Mouse (Mus musculus) central nervous system, embryonic 18 days (tissue): ENCODE data around the gene Ndufb10. TPM values are rescaled to one million over a fixed set of nuclear protein-coding genes. Genes with fewer than 3 reads are reported as not detected.

Source experiments
- polyA plus RNA-seq: library from polyadenylated mRNA; depleted of rRNA; stranded (reverse); fragments of >200 nt; gene quantifications from 2 replicates; pipeline ENCODE4 v1.2.3, GENCODE M21; 2012; rRNA removed

Gene Ndufb10
- polyA plus RNA-seq, result 265 and 272 TPM in 2 replicates

DNA sequence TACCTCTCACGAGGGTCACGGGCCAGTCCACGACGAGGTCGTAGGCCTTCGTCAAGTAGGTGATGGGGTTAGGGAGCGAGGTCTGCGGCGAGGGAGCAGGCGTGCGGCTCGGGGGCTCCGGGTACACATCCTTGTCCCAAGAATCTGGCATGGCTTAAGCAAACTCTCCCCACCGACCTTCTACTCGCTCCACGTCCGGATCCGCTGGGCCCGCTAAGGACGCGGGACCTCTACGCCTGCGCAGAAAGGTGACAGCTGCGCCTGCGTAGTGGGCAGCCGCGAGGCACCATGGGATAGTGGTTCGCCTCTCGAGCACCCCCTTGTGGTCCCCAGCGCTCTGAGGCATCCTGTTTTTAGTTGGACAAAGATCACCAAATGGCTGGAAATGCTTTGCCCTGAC lies at the start of gene Ndufb10:
TSS of gene Ndufb10 (minus strand) at position 295 of the 400 bp plus-strand sequence.

DNA sequence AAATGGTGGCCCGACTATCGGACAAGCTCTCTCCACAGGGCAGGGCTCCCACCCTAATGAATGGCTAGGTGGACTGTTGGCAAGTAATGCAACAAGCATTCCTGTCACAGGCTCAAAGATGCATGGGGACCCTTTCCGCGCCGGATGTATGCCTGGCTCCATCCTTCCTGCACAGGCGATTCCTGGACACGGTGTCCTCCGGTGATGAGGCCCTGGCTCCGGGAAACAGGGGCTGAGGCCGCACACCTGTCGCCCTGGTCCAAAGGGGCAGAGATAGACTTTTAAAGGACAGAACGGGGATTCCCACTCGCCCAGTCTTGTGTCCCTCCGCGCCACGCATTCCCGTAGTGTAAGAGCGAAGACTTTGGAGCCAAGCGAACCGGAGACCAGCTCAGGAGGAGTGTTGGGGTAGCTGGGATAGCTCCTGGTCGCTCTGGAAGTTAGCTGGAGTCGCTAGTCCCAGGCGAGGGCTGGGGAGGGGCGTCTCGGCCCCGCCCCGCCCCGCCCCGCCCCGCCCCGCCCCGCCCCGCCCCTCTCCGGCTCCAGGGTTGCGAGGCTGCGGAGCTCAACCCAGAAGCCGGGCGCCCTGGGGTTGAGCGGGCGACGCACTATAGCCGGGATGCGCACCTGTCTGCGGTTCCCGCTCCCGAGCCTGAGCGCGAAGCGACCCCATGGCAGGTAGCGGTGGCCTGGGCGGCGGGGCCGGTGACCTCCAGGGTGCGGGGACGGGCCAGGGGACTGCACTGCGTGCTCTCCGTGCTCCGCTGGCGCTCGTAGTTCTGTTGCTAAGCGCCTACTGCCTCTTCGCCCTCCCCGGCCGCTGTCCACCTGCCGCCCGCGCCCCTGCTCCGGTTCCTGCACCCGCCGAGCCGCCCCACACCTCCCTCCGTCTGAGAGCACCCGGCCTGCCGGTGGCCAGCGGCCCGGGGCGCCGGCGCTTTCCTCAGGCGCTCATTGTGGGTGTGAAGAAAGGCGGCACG lies 28.4 kb upstream of the Ndufb10 start, which contains the start of gene Hs3st6:
TSS of gene Hs3st6 (plus strand) at position 574 of the 980 bp plus-strand sequence.

DNA sequence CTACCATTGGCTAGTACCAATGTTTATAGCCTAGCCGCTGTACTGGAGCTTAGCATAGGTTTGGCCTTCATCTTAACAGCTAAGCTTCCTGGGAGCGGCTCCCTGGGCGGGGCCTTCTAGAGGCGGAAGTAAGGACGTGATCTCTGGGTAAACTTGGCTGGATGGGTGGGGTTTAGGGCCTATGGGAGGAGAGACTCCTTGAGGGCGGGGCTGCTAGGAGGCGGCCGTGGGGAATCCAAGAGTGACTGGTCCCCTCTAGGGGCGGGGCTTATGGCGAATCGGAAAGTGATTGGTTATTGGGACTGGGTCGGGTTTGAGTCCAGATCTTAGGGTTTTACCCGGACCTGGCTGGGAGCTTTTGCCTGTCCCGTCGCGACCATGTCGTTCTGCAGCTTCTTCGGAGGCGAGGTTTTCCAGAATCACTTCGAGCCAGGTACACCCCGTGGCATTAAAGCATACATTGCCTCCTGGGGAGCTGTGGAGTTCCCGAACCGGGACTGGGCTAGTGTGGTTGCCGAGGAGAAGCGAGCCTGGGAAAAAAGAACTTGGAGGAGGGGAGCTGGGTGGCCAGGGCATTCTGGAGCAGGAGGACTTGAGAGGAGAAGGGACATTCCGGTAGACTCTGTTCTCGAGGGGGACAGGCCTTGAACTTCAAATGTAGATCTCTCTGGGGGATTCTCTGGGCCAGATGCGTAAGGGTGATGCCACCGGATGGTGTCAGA lies 12.2 kb upstream of the Ndufb10 start, which contains the start of gene Msrb1:
TSS of gene Msrb1 (plus strand) at position 313 of the 722 bp plus-strand sequence.

DNA sequence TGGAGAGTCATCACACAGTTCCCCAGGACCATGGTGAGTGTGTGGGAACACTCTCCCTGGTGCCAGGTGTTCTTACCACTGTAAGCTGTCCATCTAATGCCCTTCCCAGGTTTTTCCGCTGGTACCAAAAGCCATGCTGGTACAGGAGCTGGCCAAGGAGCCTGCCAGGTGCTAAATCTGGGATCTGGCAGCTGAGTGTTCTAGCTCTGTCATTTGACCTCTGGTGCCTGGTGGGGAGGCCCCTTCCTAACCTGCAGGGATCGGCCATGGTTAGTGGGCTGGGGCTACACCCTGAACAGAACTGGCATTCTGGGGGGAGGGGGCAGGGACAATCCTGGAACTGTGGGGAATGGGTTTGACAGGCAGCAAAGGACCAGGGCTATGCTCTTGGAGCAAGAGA lies 3.3 kb upstream of the Ndufb10 start, which contains the start of gene Rpl3l:
TSS of gene Rpl3l (plus strand) at position 203 of the 400 bp plus-strand sequence.

DNA sequence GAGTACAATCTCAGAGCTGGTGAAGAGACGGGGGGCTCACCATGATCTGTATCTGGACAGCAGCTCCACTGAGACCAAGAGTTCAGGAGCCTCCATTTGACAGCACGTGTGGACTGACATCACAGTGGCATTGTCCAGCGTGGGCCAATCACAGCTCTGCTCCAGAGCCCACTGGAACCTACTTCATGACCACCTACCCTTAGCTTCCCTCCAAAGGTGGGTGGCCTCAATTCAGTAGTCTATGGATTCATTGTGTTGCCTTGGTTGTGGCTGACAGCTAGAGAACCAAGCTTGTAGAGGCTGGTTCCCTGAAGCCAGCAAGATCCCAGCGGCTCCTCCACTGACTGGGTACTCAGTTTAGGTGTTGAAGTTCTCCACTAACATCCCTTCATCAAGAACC lies 6.3 kb downstream of the Ndufb10 start, which contains the start of the genes Rnf151 and Rps2:
TSS of gene Rnf151 (minus strand) at position 121 of the 400 bp plus-strand sequence.
TSS of gene Rps2 (plus strand) at position 174 of the 400 bp plus-strand sequence.

DNA sequence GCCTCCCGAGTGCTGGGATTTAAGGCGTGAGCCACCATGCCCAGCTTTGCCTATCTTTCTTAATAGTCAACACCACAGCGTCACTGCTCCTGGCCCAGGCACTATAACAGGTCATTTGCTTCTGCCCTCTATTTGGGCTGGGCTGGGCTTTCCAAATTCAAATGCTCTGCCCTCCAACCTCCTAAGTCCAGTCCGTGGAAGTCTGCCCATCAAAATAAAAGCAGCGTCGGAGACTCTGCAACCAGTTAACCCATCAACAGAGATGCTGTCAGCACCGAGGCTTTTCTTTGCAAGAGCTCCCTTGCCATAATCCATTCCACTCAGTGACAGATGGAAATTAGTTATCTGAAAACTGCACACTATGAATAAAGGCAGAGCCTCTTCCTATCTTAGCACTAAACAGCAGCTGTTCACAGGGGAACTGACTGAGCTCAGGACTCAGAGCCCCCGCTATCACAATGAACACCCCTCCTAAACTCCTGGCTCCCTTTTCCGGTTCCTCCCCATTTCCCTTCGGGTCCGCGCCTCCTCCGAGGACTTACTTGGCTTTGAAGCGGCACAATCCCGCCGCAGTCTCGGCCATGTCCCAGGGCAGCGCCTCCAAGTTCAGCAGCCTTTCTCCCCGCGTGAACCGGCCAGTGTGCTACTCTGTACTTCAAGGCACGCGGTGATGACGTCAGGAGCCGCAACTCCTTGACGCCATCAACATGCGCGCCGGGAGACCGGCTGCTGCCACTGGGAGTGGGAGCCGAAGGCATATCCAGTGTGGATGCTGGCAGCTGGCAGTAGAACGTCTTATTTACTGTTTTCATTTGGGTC lies 17.1 kb downstream of the Ndufb10 start, which contains the start of gene Tbl3:
TSS of gene Tbl3 (minus strand) at position 679 of the 819 bp plus-strand sequence.

DNA sequence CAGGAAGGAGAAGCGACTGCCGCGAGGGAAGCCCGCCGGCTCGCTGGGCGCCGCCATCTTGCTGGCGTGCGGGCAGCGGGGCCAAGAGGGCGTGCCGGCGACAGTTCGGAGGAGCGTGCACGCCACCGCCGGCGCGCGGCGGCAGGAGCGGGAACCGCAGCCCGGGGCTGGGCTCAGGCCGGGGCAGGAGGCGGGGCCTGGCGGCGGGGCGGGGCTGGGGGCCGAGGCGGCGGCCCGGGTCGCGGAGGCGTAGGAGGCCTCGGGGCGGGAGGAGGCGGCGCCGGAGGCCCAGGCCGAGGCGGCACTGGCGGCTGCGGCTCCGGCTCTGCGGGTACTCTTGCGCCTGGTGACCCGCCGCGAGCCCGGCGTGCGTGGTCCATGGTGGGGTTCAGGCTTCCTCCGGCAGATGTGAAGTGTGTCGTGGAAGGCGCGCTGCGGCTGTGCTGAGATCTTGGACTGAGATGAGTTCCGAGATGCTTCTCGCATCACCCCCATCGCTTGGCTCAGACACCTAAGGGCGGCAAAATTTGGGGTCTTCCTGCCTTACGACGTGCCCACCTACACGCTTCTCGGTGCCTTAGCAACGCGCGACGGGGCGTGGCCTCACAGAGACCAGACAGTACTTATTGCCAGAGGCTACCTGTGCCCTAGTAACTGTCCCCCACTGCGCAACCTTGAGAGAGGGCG lies 28.1 kb downstream of the Ndufb10 start, which contains the start of the genes Gfer and Noxo1:
TSS of gene Gfer (minus strand) at position 146 of the 687 bp plus-strand sequence.
TSS of gene Noxo1 (plus strand) at position 224 of the 687 bp plus-strand sequence.

DNA sequence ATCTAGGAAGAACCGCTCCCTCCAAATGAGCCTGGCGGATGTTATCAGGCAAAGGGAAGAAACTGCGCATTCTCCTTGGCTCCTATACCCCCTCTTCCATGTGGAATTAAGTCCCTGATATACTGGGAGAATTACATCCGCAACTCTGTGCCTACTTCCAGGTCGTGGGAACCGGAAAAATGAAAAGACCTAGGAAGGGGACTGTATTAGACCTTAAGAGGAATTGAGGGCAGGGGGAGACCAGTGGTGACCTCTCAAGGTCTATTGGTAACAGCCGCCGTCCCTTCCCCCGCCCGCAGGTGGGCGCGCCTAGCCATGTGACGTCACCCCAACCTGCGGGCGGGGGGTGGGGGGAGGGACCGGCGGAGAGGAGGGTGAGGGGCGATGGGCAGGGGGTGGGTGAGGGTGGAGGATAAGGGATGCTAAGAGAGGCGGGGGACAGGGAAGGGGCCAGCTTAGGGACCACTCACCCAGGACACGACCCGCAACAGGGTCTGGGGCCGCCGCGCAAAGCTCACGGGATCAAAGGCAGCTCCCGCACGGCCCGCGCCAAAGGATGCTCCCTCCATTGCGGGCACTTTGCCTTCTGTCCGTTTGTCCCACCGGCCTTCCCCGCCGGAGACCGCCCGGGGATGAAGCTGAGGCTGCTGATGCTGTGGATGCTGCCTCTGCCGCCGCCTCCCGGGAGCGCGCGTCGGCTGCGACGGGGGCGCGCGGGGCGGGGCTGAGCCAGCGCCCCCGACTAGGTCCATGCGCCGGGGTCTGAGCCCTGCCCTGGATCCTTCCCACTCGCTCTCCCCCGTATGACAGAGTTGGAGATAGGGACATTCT lies 34.8 kb downstream of the Ndufb10 start, which contains the start of gene Syngr3:
TSS of gene Syngr3 (minus strand) at position 705 of the 831 bp plus-strand sequence.

Other genes with a start within 250 kb of the Ndufb10 start
- 40.6 TPM in 2 replicates for gene Mlst8, start 245.4 kb downstream of the Ndufb10 start, polyA plus RNA-seq
- gene Caskin1, start 235.9 kb downstream of the Ndufb10 start, polyA plus RNA-seq, result 109 and 125 TPM in 2 replicates
- gene Traf7, start 196.5 kb downstream of the Ndufb10 start, polyA plus RNA-seq, result 317 and 344 TPM in 2 replicates
- 14.9 and 17.8 TPM in 2 replicates for gene Rab26, start 190.3 kb downstream of the Ndufb10 start, polyA plus RNA-seq
- 72.1 and 73.5 TPM in 2 replicates for gene Pkd1, start 174.6 kb downstream of the Ndufb10 start, polyA plus RNA-seq
- 152 and 155 TPM in 2 replicates for gene Tsc2, start 91.8 kb downstream of the Ndufb10 start, polyA plus RNA-seq
- 13.9 and 14.3 TPM in 2 replicates for gene Nthl1, start 91.8 kb downstream of the Ndufb10 start, polyA plus RNA-seq
- 48.9 and 51.1 TPM in 2 replicates for gene Slc9a3r2, start 74.2 kb downstream of the Ndufb10 start, polyA plus RNA-seq
- gene Npw, start 66.0 kb downstream of the Ndufb10 start, polyA plus RNA-seq, result 0.31 and 0.40 TPM in 2 replicates
- gene Zfp598, start 54.8 kb downstream of the Ndufb10 start, polyA plus RNA-seq, result 73.8 and 74.1 TPM in 2 replicates
- gene Syngr3, start 34.5 kb downstream of the Ndufb10 start, polyA plus RNA-seq, result 153 and 170 TPM in 2 replicates
- gene Gfer, start 28.3 kb downstream of the Ndufb10 start, polyA plus RNA-seq, result 28.7 and 30.4 TPM in 2 replicates
- gene Noxo1, start 28.2 kb downstream of the Ndufb10 start, polyA plus RNA-seq, result 7.4 and 8.2 TPM in 2 replicates
- 63.2 and 66.6 TPM in 2 replicates for gene Tbl3, start 16.8 kb downstream of the Ndufb10 start, polyA plus RNA-seq
- gene Rnf151, start 6.4 kb downstream of the Ndufb10 start, polyA plus RNA-seq, result 0.28 TPM in 2 replicates
- 1,636 and 1,660 TPM in 2 replicates for gene Rps2, start 6.4 kb downstream of the Ndufb10 start, polyA plus RNA-seq
- 0.08 and 0.35 TPM in 2 replicates for gene Rpl3l, start 3.3 kb upstream of the Ndufb10 start, polyA plus RNA-seq
- gene Msrb1, start 12.2 kb upstream of the Ndufb10 start, polyA plus RNA-seq, result 36.6 and 37.8 TPM in 2 replicates
- 0.18 and 0.32 TPM in 2 replicates for gene Hs3st6, start 28.5 kb upstream of the Ndufb10 start, polyA plus RNA-seq
- gene Meiob, start 79.8 kb upstream of the Ndufb10 start, polyA plus RNA-seq, result not detected in 2 replicates
- gene Hagh, start 115.7 kb upstream of the Ndufb10 start, polyA plus RNA-seq, result 53.3 and 54.8 TPM in 2 replicates
- gene Fahd1, start 125.9 kb upstream of the Ndufb10 start, polyA plus RNA-seq, result 17.5 and 18.2 TPM in 2 replicates
- 0.04 TPM in 2 replicates for gene Igfals, start 141.5 kb upstream of the Ndufb10 start, polyA plus RNA-seq
- 24.0 and 25.9 TPM in 2 replicates for gene Nubp2, start 161.9 kb upstream of the Ndufb10 start, polyA plus RNA-seq
- gene Spsb3, start 162.2 kb upstream of the Ndufb10 start, polyA plus RNA-seq, result 86.4 and 94.7 TPM in 2 replicates
- 33.9 and 36.5 TPM in 2 replicates for gene Eme2, start 170.6 kb upstream of the Ndufb10 start, polyA plus RNA-seq
- 97.2 and 101 TPM in 2 replicates for gene Mrps34, start 170.6 kb upstream of the Ndufb10 start, polyA plus RNA-seq
- 78.7 and 90.5 TPM in 2 replicates for gene Nme3, start 172.0 kb upstream of the Ndufb10 start, polyA plus RNA-seq
- gene Mapk8ip3, start 212.5 kb upstream of the Ndufb10 start, polyA plus RNA-seq, result 223 and 233 TPM in 2 replicates
- gene Jpt2, start 236.2 kb upstream of the Ndufb10 start, polyA plus RNA-seq, result 43.2 and 49.2 TPM in 2 replicates